Mouse (Mus musculus): ENCODE data around the gene Ptprg. TPM values are rescaled to one million over a fixed set of nuclear protein-coding genes. Genes with fewer than 3 reads are reported as not detected.
A peak's percentile ranks its signal among the peaks of the same experiment; 100 is the strongest.

The Ptprg gene
- polyA plus RNA-seq, 1 experiment from 2014 or later = 42.3 TPM

DNA sequence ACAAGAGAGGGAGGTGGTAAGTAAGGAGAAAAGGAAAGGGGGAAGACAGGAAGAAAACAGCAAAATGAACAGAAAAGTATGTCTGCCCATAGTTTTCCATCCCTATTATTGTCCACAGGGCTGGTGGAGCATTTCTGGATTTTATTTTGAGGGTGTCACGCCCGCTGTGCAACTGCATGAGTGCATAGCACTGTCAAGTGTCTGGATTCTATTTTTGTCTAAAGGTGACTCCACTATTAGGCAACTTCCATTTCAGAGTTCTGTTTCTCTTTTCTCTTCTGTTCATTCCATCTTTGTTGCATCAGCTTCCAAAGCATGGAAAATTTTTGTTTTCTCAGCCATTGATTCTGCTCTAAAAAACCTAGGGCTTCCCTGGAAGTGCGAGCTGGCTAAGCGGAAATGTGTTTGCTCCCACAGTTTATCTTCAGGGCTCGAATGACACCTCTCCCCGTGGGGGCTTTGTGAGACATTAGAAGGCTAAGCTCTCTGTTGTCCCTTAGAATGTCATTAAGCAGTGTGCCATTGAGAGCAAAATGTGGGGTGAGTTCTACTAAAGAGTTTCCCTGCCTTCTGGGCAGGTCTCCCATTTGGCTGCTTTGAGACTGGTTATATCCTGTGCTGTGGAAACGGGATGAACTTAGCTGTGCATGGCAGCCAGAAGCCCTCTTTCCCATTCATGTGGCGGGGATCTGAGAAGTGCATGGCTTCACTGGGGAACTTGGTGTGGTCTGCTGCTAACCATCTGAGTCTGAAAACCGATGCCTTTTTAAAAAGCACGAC, 330.0 kb downstream of the Ptprg start:
- H3K27ac ChIP-seq (ENCODE audit: low read depth, low read length) = no peak overlapping the region
- H3K36me3 ChIP-seq (ENCODE audit: control insufficient read depth, insufficient read depth, low read length) = no peaks in the 10 kb centered on the region
- H3K27me3 ChIP-seq (ENCODE audit: control insufficient read depth, insufficient read depth, low read length) = no peaks in the 10 kb centered on the region
- ATAC-seq (ENCODE audit: low read depth) = peak; percentile 73; the same call in 1 of the 2 replicates
- H3K9ac ChIP-seq (replicated peaks; ENCODE audit: low read depth, low read length) = no peak overlapping the region
- WGBS = 18% methylated on average over 10 of the region's 10 CpGs
- no peaks in the 10 kb centered on the region for H3K9me3 ChIP-seq (ENCODE audit: control insufficient read depth, low read length)
- H3K4me3 ChIP-seq (ENCODE audit: low read depth, low read length) = no peak overlapping the region
- no peak overlapping the region for H3K4me2 ChIP-seq (ENCODE audit: low read depth, low read length)
- 0 out of 2 replicates have a peak, but pooled peaks cover 3% of the 10 kb centered on the region for H3K4me1 ChIP-seq (ENCODE audit: control insufficient read depth, insufficient read depth, low read length)

DNA sequence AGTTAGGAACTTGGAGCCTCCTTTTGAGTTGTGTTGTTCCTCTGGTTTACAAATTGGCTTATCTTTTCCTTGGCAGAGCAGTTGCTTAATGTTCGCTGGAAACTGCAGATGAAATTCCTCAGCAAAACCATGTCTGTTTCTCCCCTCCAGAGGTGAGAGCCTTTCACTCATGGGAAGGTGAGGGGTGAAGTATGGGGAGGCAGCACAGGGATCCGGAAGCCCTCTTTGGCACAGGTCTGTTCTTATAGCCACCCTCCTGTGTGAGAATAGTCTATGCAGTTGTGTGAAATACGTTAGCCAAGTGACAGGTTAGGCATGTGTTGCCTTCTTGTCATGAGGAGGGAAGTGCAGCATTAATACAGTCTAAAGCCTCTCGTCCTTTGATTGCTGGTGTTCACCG, 330.7 kb downstream of the Ptprg start:
- ATAC-seq (ENCODE audit: low read depth) = no peak
- 63% methylated on average over 5 of the region's 5 CpGs for WGBS
- Histone ChIP-seq H3K4me3 (ENCODE audit: low read depth, low read length) (no peak overlapping the region), H3K27me3 (ENCODE audit: control insufficient read depth, insufficient read depth, low read length) (no peaks in the 10 kb centered on the region), H3K36me3 (ENCODE audit: control insufficient read depth, insufficient read depth, low read length) (no peaks in the 10 kb centered on the region), H3K9ac (replicated peaks; ENCODE audit: low read depth, low read length) (no peak overlapping the region), H3K9me3 (ENCODE audit: control insufficient read depth, low read length) (no peaks in the 10 kb centered on the region), H3K4me1 (ENCODE audit: control insufficient read depth, insufficient read depth, low read length) (0 out of 2 replicates have a peak, but pooled peaks cover 3% of the 10 kb centered on the region), H3K4me2 (ENCODE audit: low read depth, low read length) (no peak overlapping the region), H3K27ac (ENCODE audit: low read depth, low read length) (0 out of 2 replicates have a peak overlapping the region, but pooled peaks have one; percentile 29)

DNA sequence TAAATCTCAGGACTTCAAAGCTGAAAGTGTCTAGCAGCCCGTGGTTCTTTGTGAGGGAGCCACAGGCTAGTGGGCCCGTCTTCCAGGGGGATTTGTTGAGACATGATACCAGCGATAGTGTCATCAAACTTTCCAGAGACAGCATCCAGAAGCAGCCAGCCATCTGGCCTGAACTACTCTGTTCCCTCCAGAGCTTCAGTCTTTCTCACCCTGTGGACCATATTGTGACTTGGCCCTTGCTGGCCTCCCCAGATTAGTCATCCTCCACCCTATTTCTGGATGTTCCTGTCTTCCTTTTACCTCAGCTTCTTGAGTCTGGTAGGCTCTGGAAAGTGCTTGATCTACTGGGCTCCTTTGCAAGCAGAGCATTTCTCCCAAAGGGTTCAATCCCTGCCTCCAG, 333.1 kb downstream of the Ptprg start:
- no peak overlapping the region for H3K27ac ChIP-seq (ENCODE audit: low read depth, low read length)
- H3K36me3 ChIP-seq (ENCODE audit: control insufficient read depth, insufficient read depth, low read length) = no peaks in the 10 kb centered on the region
- H3K4me1 ChIP-seq (ENCODE audit: control insufficient read depth, insufficient read depth, low read length) = no peaks in the 10 kb centered on the region
- H3K27me3 ChIP-seq (ENCODE audit: control insufficient read depth, insufficient read depth, low read length) = no peaks in the 10 kb centered on the region
- WGBS = 75% methylated on average over 3 of the region's 3 CpGs
- no peak for ATAC-seq (ENCODE audit: low read depth)
- H3K4me3 ChIP-seq (ENCODE audit: low read depth, low read length) = no peak overlapping the region
- no peak overlapping the region for H3K4me2 ChIP-seq (ENCODE audit: low read depth, low read length)
- H3K9me3 ChIP-seq (ENCODE audit: control insufficient read depth, low read length) = no peaks in the 10 kb centered on the region
- H3K9ac ChIP-seq (replicated peaks; ENCODE audit: low read depth, low read length) = no peak overlapping the region

- Histone ChIP-seq H3K4me1 (ENCODE audit: control insufficient read depth, insufficient read depth, low read length) (no peaks in the 10 kb centered on the region), H3K4me2 (ENCODE audit: low read depth, low read length) (no peak overlapping the region), H3K27me3 (ENCODE audit: control insufficient read depth, insufficient read depth, low read length) (no peaks in the 10 kb centered on the region), H3K27ac (ENCODE audit: low read depth, low read length) (no peak overlapping the region), H3K4me3 (ENCODE audit: low read depth, low read length) (no peak overlapping the region), H3K9ac (replicated peaks; ENCODE audit: low read depth, low read length) (no peak overlapping the region), H3K9me3 (ENCODE audit: control insufficient read depth, low read length) (no peaks in the 10 kb centered on the region), H3K36me3 (ENCODE audit: control insufficient read depth, insufficient read depth, low read length) (no peaks in the 10 kb centered on the region)
- ATAC-seq (ENCODE audit: low read depth) = no peak
- 78% methylated on average over 3 of the region's 3 CpGs for WGBS
Observed at GRCm38 (mm10) chr14:11890890-11891289, 337.6 kb downstream of the Ptprg start.

- no peak for ATAC-seq (ENCODE audit: low read depth)
- WGBS = 48% methylated on average over 9 of the region's 9 CpGs
- no peaks in the 10 kb centered on the region for H3K36me3 ChIP-seq (ENCODE audit: control insufficient read depth, insufficient read depth, low read length)
- no peak overlapping the region for H3K27ac ChIP-seq (ENCODE audit: low read depth, low read length)
- H3K4me2 ChIP-seq (ENCODE audit: low read depth, low read length) = no peak overlapping the region
- no peaks in the 10 kb centered on the region for H3K4me1 ChIP-seq (ENCODE audit: control insufficient read depth, insufficient read depth, low read length)
- no peaks in the 10 kb centered on the region for H3K27me3 ChIP-seq (ENCODE audit: control insufficient read depth, insufficient read depth, low read length)
- no peaks in the 10 kb centered on the region for H3K9me3 ChIP-seq (ENCODE audit: control insufficient read depth, low read length)
- no peak overlapping the region for H3K9ac ChIP-seq (replicated peaks; ENCODE audit: low read depth, low read length)
- H3K4me3 ChIP-seq (ENCODE audit: low read depth, low read length) = no peak overlapping the region
Observed at GRCm38 (mm10) chr14:11892621-11893020, 339.3 kb downstream of the Ptprg start.

DNA sequence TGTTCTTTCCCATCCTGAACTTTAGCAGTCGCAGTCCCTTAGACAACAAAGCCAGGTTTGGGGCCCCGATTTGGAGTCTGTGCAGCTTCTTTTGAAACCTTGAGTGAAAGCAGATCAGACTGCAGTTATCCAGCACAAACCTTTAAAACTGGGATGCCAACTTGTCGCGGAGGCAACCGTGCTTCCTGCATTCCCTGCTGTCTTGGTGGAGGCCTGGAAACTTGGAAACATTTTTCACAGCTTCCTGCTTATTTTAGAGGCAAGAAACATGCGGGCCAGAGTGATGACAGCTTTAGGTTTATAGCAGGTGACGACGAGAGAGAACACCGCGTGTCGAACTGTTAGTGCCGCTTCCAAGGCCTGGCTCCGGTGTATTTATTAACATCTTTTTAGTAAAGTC, 342.2 kb downstream of the Ptprg start:
- no peak overlapping the region for H3K4me2 ChIP-seq (ENCODE audit: low read depth, low read length)
- H3K9ac ChIP-seq (replicated peaks; ENCODE audit: low read depth, low read length) = no peak overlapping the region
- no peaks in the 10 kb centered on the region for H3K9me3 ChIP-seq (ENCODE audit: control insufficient read depth, low read length)
- no peaks in the 10 kb centered on the region for H3K27me3 ChIP-seq (ENCODE audit: control insufficient read depth, insufficient read depth, low read length)
- no peaks in the 10 kb centered on the region for H3K4me1 ChIP-seq (ENCODE audit: control insufficient read depth, insufficient read depth, low read length)
- H3K36me3 ChIP-seq (ENCODE audit: control insufficient read depth, insufficient read depth, low read length) = no peaks in the 10 kb centered on the region
- no peak for ATAC-seq (ENCODE audit: low read depth)
- WGBS = 71% methylated on average over 13 of the region's 13 CpGs
- H3K4me3 ChIP-seq (ENCODE audit: low read depth, low read length) = no peak overlapping the region
- no peak overlapping the region for H3K27ac ChIP-seq (ENCODE audit: low read depth, low read length)

- no peak overlapping the region for H3K4me2 ChIP-seq (ENCODE audit: low read depth, low read length)
- ATAC-seq (ENCODE audit: low read depth) = no peak
- no peak overlapping the region for H3K9ac ChIP-seq (replicated peaks; ENCODE audit: low read depth, low read length)
- H3K36me3 ChIP-seq (ENCODE audit: control insufficient read depth, insufficient read depth, low read length) = no peaks in the 10 kb centered on the region
- peaks cover 3% of the 10 kb centered on the region; the same call in 1 of the 2 replicates for H3K4me1 ChIP-seq (ENCODE audit: control insufficient read depth, insufficient read depth, low read length)
- H3K4me3 ChIP-seq (ENCODE audit: low read depth, low read length) = no peak overlapping the region
- no peaks in the 10 kb centered on the region for H3K27me3 ChIP-seq (ENCODE audit: control insufficient read depth, insufficient read depth, low read length)
- H3K27ac ChIP-seq (ENCODE audit: low read depth, low read length) = no peak overlapping the region
- H3K9me3 ChIP-seq (ENCODE audit: control insufficient read depth, low read length) = no peaks in the 10 kb centered on the region
- 51% methylated on average over 2 of the region's 2 CpGs for WGBS
Observed at GRCm38 (mm10) chr14:11902794-11903193, 349.5 kb downstream of the Ptprg start.

DNA sequence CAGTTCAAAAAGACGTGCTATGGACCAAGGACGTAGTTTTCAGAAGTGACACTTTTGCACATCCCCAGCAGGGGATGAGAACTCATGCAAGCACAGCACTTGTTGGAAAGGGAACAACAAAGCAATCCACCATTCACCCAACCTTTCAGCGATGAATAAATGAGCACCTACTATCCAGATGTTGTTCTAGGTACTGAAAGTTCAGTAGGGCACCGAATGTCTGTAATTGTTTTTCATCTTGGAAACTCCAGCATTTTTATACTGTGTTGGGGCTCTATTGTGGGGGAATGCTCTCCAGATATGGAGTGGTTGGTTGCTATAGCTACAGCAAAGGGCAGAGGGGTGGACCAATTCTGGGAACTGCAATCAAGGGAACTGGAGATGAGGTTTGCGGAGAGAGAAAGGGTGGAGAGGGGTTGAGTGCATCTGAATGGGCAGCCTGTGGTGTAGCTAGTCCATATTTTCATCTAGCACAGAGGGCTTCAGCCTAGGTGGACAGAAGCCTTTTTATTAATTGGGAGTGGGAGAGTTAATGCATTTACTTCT, 352.9 kb downstream of the Ptprg start:
- Histone ChIP-seq H3K4me2 (ENCODE audit: low read depth, low read length) (no peak overlapping the region), H3K9me3 (ENCODE audit: control insufficient read depth, low read length) (no peaks in the 10 kb centered on the region), H3K27ac (ENCODE audit: low read depth, low read length) (no peak overlapping the region), H3K4me3 (ENCODE audit: low read depth, low read length) (no peak overlapping the region), H3K36me3 (ENCODE audit: control insufficient read depth, insufficient read depth, low read length) (no peaks in the 10 kb centered on the region), H3K4me1 (ENCODE audit: control insufficient read depth, insufficient read depth, low read length) (peaks cover 3% of the 10 kb centered on the region; the same call in 1 of the 2 replicates), H3K9ac (replicated peaks; ENCODE audit: low read depth, low read length) (no peak overlapping the region), H3K27me3 (ENCODE audit: control insufficient read depth, insufficient read depth, low read length) (no peaks in the 10 kb centered on the region)
- no peak for ATAC-seq (ENCODE audit: low read depth)
- 69% methylated on average over 5 of the region's 5 CpGs for WGBS

DNA sequence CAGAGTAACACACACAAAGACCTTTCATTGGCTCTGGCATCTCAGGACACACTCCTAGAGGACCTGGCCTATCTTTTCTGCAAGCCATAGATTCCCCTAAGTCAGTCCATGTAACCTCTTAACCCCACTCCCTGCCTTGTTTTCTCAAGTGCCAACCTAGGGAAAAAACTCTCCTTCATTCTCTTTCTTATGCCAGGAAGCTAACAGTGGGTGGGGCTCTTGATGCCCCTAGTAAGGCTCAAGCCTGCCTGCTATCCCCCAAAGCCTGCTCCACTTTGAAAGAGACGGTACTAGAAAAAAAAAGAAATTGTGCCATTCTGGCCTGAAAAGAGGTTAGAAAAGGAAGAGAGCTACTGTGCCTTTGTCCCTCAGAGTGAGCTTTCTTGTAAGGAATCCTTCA, 358.9 kb downstream of the Ptprg start:
- Histone ChIP-seq H3K4me1 (ENCODE audit: control insufficient read depth, insufficient read depth, low read length) (no peaks in the 10 kb centered on the region), H3K27ac (ENCODE audit: low read depth, low read length) (no peak overlapping the region)
- WGBS = 76% methylated on average over 1 of the region's 1 CpGs

More for the DNA sequence above, 358.9 kb downstream of the Ptprg start:
- Histone ChIP-seq H3K27me3 (ENCODE audit: control insufficient read depth, insufficient read depth, low read length) (no peaks in the 10 kb centered on the region), H3K4me2 (ENCODE audit: low read depth, low read length) (no peak overlapping the region), H3K4me3 (ENCODE audit: low read depth, low read length) (no peak overlapping the region), H3K36me3 (ENCODE audit: control insufficient read depth, insufficient read depth, low read length) (no peaks in the 10 kb centered on the region), H3K9ac (replicated peaks; ENCODE audit: low read depth, low read length) (no peak overlapping the region), H3K9me3 (ENCODE audit: control insufficient read depth, low read length) (no peaks in the 10 kb centered on the region)
- no peak for ATAC-seq (ENCODE audit: low read depth)

Data from neural tube, embryonic 14.5 days (tissue).